Mouse (Mus musculus): ENCODE data around the gene Cryz. TPM values are rescaled to one million over a fixed set of nuclear protein-coding genes. Genes with fewer than 3 reads are reported as not detected.
"Not testable (repeated sequence)": the region's sequence is repeated elsewhere in the genome, so short reads cannot be mapped to it uniquely, and the experiment has no call there.

Cryz gene
- polyA plus RNA-seq, 1 experiment from 2014 or later: 20.5 TPM

- H3K4me1 ChIP-seq (replicated peaks; ENCODE audit: control insufficient read depth, insufficient read depth, low read length): no peaks in the 10 kb centered on the region
- ATAC-seq (replicated peaks; ENCODE audit: low FRiP score) (peak; percentile 65), DNase-seq (ENCODE audit: low spot score) (no peak)
- H3K9me3 ChIP-seq (ENCODE audit: control insufficient read depth, low read length): no peaks in the 10 kb centered on the region
- no peak overlapping the region for H3K9ac ChIP-seq (ENCODE audit: low read length)
- no peak overlapping the region for H3K4me2 ChIP-seq (ENCODE audit: low read depth, low read length, severe bottlenecking)
- H3K4me3 ChIP-seq (ENCODE audit: low read depth, low read length): no peak overlapping the region
- H3K36me3 ChIP-seq (ENCODE audit: control insufficient read depth, insufficient read depth, low read length): no peaks in the 10 kb centered on the region
- H3K27ac ChIP-seq (ENCODE audit: low read depth, low read length): no peak overlapping the region
- no peaks in the 10 kb centered on the region for H3K27me3 ChIP-seq (ENCODE audit: control insufficient read depth, insufficient read depth, low read length)
Measured at GRCm38 (mm10) chr3:154628284-154628683, 31.8 kb downstream of the Cryz start.

DNA sequence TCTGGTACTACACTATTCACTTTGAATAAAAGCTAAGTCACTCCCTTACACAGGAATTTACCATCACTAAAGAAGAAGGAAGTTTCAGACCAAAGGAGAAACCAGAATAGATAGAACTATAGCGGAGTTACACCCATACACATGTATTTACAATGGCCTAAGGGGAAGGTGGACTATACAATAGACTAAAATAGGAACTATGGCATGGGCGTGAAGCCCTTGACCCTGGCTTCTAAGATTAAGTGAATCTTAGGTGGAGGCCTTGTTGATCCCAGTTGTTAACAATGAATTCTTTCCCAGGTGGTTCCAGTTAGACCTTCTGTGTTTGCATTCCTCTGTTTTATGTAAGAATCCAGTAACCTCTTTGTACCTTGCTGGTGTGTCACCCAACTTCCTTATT is 34.8 kb downstream of the Cryz start:
- not testable (repeated sequence) for DNase-seq (ENCODE audit: low spot score); H3K36me3 ChIP-seq (ENCODE audit: control insufficient read depth, insufficient read depth, low read length); H3K27me3 ChIP-seq (ENCODE audit: control insufficient read depth, insufficient read depth, low read length); H3K9ac ChIP-seq (ENCODE audit: low read length); H3K4me2 ChIP-seq (ENCODE audit: low read depth, low read length, severe bottlenecking); H3K4me3 ChIP-seq (ENCODE audit: low read depth, low read length); H3K4me1 ChIP-seq (replicated peaks; ENCODE audit: control insufficient read depth, insufficient read depth, low read length); H3K27ac ChIP-seq (ENCODE audit: low read depth, low read length); ATAC-seq (replicated peaks; ENCODE audit: low FRiP score); H3K9me3 ChIP-seq (ENCODE audit: control insufficient read depth, low read length)
- 90% methylated on average over 2 of the region's 2 CpGs for WGBS

- Histone ChIP-seq H3K27ac (ENCODE audit: low read depth, low read length) (no peak overlapping the region), H3K4me3 (ENCODE audit: low read depth, low read length) (no peak overlapping the region), H3K4me1 (replicated peaks; ENCODE audit: control insufficient read depth, insufficient read depth, low read length) (no peaks in the 10 kb centered on the region), H3K4me2 (ENCODE audit: low read depth, low read length, severe bottlenecking) (no peak overlapping the region), H3K9ac (ENCODE audit: low read length) (no peak overlapping the region), H3K9me3 (ENCODE audit: control insufficient read depth, low read length) (no peaks in the 10 kb centered on the region), H3K27me3 (ENCODE audit: control insufficient read depth, insufficient read depth, low read length) (no peaks in the 10 kb centered on the region), H3K36me3 (ENCODE audit: control insufficient read depth, insufficient read depth, low read length) (no peaks in the 10 kb centered on the region)
- 86% methylated on average over 5 of the region's 5 CpGs for WGBS
- DNase-seq (ENCODE audit: low spot score) (no peak), ATAC-seq (replicated peaks; ENCODE audit: low FRiP score) (no peak)
Measured at GRCm38 (mm10) chr3:154633091-154633490, 36.6 kb downstream of the Cryz start.

- Histone ChIP-seq H3K27me3 (ENCODE audit: control insufficient read depth, insufficient read depth, low read length) (no peaks in the 10 kb centered on the region), H3K36me3 (ENCODE audit: control insufficient read depth, insufficient read depth, low read length) (no peaks in the 10 kb centered on the region), H3K4me3 (ENCODE audit: low read depth, low read length) (no peak overlapping the region), H3K9ac (ENCODE audit: low read length) (no peak overlapping the region), H3K9me3 (ENCODE audit: control insufficient read depth, low read length) (no peaks in the 10 kb centered on the region), H3K4me2 (ENCODE audit: low read depth, low read length, severe bottlenecking) (no peak overlapping the region), H3K27ac (ENCODE audit: low read depth, low read length) (no peak overlapping the region), H3K4me1 (replicated peaks; ENCODE audit: control insufficient read depth, insufficient read depth, low read length) (no peaks in the 10 kb centered on the region)
- no peak for DNase-seq (ENCODE audit: low spot score)
- 63% methylated on average over 29 of the region's 29 CpGs for WGBS
- peak; percentile 74 for ATAC-seq (replicated peaks; ENCODE audit: low FRiP score)
Measured at GRCm38 (mm10) chr3:154646638-154647442, 50.3 kb downstream of the Cryz start.

GRCm38 (mm10) chr3:154647443-154647780 is 50.9 kb downstream of the Cryz start:
- Histone ChIP-seq H3K27me3 (ENCODE audit: control insufficient read depth, insufficient read depth, low read length) (no peaks in the 10 kb centered on the region), H3K4me1 (replicated peaks; ENCODE audit: control insufficient read depth, insufficient read depth, low read length) (no peaks in the 10 kb centered on the region), H3K4me3 (ENCODE audit: low read depth, low read length) (no peak overlapping the region), H3K9ac (ENCODE audit: low read length) (no peak overlapping the region), H3K9me3 (ENCODE audit: control insufficient read depth, low read length) (no peaks in the 10 kb centered on the region), H3K4me2 (ENCODE audit: low read depth, low read length, severe bottlenecking) (no peak overlapping the region), H3K36me3 (ENCODE audit: control insufficient read depth, insufficient read depth, low read length) (no peaks in the 10 kb centered on the region), H3K27ac (ENCODE audit: low read depth, low read length) (no peak overlapping the region)
- ATAC-seq (replicated peaks; ENCODE audit: low FRiP score) (peak; percentile 60), DNase-seq (ENCODE audit: low spot score) (no peak)
- 80% methylated on average over 7 of the region's 7 CpGs for WGBS

DNA sequence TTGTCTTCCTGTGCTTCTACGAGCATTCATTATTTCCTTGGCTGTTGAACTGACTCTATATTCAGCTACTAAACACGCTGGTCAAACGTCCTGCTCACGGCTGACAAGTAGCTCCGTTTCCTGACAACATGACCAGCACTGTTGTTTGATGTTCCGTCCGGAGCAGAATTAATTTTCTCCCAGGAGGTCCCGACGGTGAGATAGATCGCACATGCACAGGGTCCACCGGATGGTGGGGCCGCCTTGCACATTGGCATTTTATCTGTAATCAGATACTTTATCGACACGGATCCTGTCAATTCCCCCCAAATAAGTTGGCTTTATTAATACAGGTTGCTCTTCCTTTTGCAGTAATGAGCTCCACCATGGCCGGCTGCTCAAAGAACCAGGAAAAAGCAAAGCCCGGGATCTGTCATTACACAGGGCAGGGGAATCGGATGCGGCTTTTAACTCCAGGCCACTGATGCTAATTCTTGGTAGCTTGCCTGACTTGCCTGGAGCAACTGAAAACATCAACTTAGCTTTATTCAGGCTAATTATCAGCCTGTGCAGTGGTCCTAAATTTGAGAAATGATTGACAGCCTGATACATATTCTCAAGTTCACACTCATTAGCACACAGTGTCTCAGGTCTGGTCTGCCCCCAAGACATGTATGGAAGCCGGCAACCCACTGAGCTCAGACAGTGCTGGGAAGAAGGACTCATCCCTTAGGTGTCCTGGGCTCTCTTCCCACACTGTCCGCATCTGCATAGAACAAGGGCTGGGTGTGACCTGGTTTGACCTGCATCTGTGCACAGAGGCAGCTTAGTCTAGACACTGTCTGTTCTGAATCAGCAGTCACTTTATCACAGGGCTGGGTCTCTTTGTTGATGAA is 53.1 kb downstream of the Cryz start:
- Histone ChIP-seq H3K4me1 (replicated peaks; ENCODE audit: control insufficient read depth, insufficient read depth, low read length) (no peaks in the 10 kb centered on the region), H3K4me2 (ENCODE audit: low read depth, low read length, severe bottlenecking) (no peak overlapping the region), H3K27me3 (ENCODE audit: control insufficient read depth, insufficient read depth, low read length) (no peaks in the 10 kb centered on the region), H3K9ac (ENCODE audit: low read length) (no peak overlapping the region), H3K4me3 (ENCODE audit: low read depth, low read length) (no peak overlapping the region), H3K27ac (ENCODE audit: low read depth, low read length) (no peak overlapping the region), H3K9me3 (ENCODE audit: control insufficient read depth, low read length) (no peaks in the 10 kb centered on the region), H3K36me3 (ENCODE audit: control insufficient read depth, insufficient read depth, low read length) (no peaks in the 10 kb centered on the region)
- ATAC-seq (replicated peaks; ENCODE audit: low FRiP score): 0 out of 2 replicates have a peak, but pooled peaks have one; percentile 11
- WGBS: 64% methylated on average over 20 of the region's 20 CpGs
- no peak for DNase-seq (ENCODE audit: low spot score)

DNA sequence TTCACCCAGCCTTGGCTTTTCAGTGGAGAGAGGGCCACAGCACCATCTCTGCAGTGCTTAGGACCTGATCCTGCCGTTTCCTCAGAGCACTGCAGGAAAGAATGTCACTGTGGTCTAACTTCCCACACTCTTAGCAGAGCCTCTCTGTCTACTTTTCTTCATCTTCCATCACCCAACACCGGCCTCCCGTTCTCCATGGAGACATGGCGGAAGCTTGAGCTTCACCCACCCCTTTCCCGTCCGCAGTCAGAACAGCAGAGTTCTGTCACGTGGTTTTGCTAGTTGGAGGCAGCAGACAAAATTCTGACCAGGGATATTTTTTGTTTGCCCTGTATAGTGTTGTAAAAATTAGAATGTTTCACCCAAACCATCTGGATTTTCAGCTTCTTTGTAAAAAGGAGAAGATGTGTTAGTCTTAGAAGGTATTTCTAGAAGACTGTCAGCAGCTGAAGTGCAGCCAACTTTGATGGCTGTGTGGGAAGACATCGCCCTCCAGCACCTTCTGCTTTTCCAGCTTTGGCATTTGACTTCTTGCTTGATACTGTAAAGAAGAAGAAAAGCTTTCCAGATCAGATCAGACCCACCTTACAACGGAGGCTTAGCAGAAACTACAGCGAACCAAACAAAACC is 54.8 kb downstream of the Cryz start:
- DNase-seq (ENCODE audit: low spot score): no peak

GRCm38 (mm10) chr3:154652581-154653420 is 56.3 kb downstream of the Cryz start:
- H3K4me1 ChIP-seq (replicated peaks; ENCODE audit: control insufficient read depth, insufficient read depth, low read length): no peaks in the 10 kb centered on the region
- peak; percentile 87 for DNase-seq (ENCODE audit: low spot score)
- H3K27ac ChIP-seq (ENCODE audit: low read depth, low read length): no peak overlapping the region
- no peak overlapping the region for H3K9ac ChIP-seq (ENCODE audit: low read length)
- H3K36me3 ChIP-seq (ENCODE audit: control insufficient read depth, insufficient read depth, low read length): no peaks in the 10 kb centered on the region
- H3K4me2 ChIP-seq (ENCODE audit: low read depth, low read length, severe bottlenecking): no peak overlapping the region
- peak; percentile 71 for ATAC-seq (replicated peaks; ENCODE audit: low FRiP score)
- WGBS: 49% methylated on average over 24 of the region's 24 CpGs
- H3K27me3 ChIP-seq (ENCODE audit: control insufficient read depth, insufficient read depth, low read length): no peaks in the 10 kb centered on the region
- no peaks in the 10 kb centered on the region for H3K9me3 ChIP-seq (ENCODE audit: control insufficient read depth, low read length)
- no peak overlapping the region for H3K4me3 ChIP-seq (ENCODE audit: low read depth, low read length)

More for the DNA sequence above, 54.8 kb downstream of the Cryz start:
- Histone ChIP-seq H3K4me2 (ENCODE audit: low read depth, low read length, severe bottlenecking) (no peak overlapping the region), H3K9me3 (ENCODE audit: control insufficient read depth, low read length) (no peaks in the 10 kb centered on the region), H3K4me3 (ENCODE audit: low read depth, low read length) (no peak overlapping the region), H3K27me3 (ENCODE audit: control insufficient read depth, insufficient read depth, low read length) (no peaks in the 10 kb centered on the region), H3K9ac (ENCODE audit: low read length) (no peak overlapping the region), H3K27ac (ENCODE audit: low read depth, low read length) (no peak overlapping the region), H3K36me3 (ENCODE audit: control insufficient read depth, insufficient read depth, low read length) (no peaks in the 10 kb centered on the region), H3K4me1 (replicated peaks; ENCODE audit: control insufficient read depth, insufficient read depth, low read length) (no peaks in the 10 kb centered on the region)
- ATAC-seq (replicated peaks; ENCODE audit: low FRiP score): no peak
- 88% methylated on average over 10 of the region's 10 CpGs for WGBS
